Mouse (Mus musculus) testis, postnatal 10 days (tissue): ENCODE results near the gene Immp2l.
"Not testable (repeated sequence)": the region's sequence is repeated elsewhere in the genome, so short reads cannot be mapped to it uniquely, and the experiment has no call there.

Experiments
- DNase-seq: peaks from one replicate; pipeline ENCODE4 v3.0.0; 2021; ENCODE audit warnings: low spot score

Gene Immp2l

DNA sequence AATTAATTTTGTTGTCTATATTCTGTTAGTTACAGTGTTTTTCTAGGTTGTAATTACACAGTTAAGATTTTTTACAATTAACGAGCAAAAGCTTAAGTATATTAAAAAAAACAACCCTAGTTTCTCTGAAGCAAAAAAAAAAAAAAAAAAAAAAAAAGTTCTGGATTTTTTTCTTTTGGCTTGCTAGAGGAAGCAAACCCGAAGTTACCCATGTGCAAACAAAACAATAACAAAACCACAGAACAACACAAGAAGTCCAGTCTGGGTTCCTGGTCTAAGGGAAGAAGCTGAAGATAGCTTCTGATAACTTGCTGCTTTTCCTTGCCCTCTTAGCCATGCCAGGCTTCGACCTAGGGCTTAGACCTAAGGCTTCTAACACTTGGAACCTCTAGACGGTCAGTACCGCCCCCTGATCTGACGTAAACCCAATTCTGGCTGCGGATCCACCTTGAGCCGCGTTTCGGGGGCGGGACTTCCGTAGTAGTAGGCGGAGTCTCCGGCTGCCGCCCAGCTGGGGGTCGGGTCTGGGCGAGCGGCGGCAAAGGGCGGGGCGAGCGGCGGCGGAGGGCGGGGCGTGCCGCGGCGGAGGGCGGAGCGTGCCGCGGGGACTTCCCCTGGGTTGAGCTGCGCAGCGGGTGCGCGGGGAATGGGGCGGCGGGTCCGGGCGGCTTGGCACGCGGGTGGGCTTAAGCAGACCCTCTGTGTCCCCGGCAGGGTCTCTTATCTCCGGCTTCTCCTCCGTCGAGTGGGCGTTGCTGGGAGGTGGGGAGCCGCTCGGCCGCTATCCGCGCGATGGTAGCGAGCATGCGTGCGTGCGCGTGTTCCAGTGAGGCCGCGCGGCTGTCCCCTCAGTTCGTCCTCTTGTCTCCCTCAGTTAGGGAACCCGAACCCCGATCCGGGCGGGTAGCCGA is at the start of gene Immp2l:
Gene Immp2l (plus strand): TSS at position 580 of the 911 bp plus-strand sequence.
- peak; percentile 98 for DNase-seq

DNA sequence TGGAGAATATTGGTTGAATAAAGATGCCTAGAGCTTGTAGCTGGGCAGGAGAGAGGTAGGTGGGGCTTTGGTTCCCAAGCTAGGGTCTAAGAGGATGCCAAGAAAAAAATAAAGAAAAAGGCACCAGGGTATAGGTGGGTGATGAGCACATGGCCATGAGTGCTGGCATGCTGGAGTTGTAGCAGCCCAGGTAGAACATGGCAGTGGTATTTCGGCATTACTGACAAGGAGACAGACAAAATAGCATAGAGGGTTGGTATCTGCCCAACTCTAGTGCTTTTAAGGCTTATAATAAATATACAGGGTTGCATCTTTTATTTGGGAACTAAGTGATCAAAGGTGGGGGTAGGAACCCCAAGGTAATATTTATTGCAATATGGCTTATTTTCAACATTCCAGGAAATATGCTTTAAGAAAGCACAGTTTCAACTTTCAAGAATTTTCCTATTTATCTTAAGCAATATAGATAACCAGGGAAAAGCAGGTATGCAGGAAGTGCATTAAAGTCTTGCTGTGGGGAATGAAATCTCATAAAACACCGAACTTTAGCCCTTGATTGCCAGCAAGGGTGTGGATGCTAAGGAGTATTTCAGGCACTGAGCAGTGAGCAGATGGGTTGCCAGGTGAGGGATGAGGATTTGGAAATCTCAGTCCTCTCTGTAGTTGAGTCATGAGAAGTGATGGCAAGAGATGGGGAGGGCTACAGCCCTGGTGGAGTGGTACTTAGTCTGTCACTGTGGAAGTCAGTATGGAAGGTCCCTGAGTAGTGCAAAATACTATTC is 45.0 kb upstream of the Immp2l start:
- no peak for DNase-seq

DNA sequence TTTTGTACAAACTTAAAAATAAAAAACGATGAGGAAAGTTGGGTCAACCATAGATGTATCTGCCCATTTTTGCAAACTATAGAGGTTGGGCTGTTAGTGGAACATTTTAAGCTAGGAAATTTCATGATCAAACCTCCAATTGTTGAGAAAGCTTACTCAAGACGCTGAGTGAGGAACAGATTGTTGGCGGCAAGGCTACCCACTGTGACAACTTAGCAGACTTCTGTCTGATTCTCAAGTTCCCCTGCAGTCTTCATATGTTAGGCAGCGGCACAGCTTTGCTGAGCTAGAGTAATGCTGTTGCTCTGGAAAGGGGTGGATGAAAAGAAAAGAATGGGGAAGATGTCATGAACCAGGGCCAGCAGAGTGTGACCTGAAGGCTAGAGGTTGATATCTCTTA is 44.2 kb upstream of the Immp2l start:
- DNase-seq = no peak

DNA sequence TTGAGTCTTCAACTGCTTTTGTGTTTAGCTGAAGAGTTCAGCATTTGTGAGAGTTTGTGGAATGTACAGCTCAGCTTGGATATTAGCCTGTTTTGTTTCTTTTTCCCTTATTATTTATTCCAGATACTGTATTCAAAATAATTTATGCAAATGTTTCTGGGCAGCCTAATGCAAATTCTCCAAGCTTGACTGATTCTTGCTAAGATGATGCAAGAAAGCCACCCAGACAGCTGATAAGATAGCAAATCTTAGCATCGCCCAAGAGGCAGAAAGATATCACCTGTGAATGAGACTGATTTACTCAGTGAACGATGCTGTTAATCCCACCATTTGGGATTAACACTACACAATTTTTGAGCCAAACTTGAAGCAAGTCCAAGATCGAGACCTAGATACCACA is 43.7 kb upstream of the Immp2l start:
- DNase-seq = no peak

DNA sequence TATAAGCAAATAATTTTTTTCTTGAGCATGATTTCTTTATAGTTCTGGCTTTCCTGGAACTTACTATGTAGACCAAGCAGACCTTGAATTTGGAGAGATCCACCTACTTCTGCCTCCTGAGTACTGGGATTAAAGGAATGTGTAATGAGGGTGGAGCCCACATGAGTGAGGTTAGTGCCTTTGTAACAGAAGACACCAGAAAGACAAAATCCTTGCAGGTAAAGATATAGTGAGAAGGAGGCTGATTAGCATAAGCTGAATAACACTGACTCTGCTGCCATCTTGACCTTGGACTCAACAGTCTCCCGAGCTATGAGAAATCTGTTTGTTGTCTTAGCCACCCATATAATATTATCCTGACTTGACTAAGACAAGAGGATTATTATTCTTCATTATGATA is 40.9 kb upstream of the Immp2l start:
- no peak for DNase-seq

DNA sequence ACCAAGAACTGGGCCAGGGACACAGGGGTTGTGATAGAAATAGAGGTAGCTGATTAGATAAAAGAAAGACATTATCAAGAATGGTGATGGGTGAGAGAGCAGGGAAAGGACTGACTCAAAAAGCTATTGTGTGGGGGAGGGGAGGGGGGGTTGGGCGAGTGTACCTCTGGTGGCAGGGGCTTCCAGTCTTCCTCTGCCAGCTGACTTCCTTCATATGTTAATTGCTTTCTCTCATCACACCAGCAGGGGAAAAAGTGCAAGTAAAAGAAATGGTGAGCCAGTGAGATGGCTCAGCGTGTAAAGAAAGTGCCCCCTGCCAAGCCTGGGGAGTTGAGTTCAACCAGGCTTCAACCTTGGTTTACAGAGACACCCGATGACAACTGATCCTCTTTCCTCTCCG is 39.2 kb upstream of the Immp2l start:
- DNase-seq = no peak

DNA sequence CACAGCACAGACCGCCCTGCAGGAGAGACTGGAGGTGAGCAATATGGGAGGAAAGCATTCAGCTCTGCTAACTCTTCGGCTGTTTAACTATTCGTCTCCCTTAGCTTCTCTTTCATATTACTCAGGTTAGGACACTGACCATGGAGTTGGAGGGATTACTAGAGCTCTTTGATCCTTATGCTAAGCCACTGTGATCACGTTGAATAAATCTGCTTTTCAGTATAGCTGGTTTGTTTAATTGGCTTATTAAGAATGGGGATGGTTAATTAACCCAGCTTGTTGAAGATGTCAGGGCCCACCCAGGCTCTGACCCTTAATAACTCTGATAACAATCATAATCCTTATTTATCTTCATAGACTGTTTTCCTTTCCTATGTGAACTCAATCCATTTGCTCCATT is 38.1 kb upstream of the Immp2l start:
- no peak for DNase-seq

DNA sequence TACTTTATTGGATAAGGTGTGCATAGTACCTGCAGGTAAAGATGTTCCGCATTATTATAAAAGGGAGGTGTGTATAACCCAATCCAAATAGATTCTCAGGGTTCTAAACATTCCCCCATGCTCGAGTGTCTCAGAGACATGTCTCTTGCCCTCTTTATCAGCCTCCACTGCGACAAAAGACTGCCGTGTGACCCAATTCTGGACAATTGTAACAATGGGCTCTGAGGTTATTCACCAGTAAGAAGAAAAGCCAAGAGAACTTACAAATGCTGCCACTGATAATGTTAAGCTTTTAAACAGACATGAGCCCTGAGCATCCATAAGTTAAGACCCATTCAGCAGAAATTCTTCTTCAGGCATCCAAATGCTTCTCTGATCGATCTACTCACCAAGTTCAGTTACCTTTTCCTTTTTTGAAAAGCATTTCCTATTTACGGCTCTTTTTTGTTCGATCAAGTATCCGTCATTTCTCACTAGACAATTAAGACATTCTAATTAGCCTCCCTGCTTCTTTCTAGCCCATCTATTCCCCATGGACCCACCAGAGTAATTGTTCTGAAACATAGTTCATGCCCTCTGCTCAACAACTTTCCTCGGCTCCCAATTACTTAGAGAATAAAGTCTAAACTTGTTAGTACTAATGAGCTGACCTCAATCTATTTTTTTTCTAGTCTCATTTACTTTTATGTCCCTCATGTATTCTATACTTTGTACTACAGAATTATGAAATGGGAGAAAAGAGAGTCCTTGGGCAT is 35.4 kb upstream of the Immp2l start:
- DNase-seq = no peak

DNA sequence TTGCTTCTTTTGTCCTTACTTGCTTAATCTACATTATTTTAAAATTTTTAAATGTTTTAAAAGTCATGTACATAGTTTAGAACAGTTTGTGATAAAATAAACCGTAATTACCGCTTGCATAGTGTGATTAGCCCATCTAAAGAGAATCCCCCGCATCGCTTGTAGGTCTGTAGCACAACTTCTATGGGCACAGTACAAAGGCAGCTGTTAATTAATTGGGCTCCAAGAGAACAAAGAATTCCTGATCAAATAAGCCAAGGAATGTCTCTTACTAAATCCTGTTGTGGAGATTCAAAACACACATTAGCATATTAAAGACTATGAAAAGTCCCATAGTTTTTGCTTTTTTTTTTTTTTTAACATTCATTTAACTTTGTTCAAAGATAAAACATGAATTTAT is 32.2 kb upstream of the Immp2l start:
- DNase-seq = no peak

DNA sequence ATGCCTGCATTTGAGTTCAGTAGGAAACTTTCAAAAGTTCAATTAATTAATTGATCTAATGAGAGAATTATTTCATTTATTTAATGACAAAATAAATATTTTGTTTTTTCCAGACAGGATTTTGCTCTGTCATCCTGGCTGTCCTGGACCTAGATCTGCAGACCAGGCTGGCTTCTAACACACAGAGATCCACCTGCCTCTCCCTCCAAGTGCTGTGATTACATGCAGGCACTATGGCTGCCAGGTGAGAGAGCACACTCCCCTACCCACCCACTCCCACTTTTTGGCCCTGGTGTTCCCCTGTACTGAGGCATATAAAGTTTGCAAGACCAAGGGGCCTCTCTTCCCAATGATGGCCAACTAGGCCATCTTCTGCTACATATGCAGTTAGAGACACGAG is 31.7 kb upstream of the Immp2l start:
- DNase-seq = not testable (repeated sequence)

DNA sequence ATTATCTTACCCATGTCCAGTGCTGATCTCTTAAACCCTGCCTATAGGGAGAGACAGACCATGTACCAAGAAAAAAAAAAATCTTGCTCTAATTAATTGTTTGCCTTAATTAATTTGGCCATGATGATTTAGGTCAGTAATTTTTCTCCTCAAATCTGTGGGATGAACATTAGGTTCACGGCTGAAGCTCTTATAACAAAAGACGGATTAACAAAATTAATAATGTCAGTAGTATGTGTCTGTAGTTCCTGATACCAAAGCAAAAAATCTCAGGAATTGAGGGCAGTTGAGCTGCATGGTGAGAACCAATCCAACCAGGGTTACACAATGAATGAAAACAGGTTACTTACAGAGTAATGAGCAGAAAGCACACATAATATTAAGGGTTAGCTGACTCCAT is 29.0 kb upstream of the Immp2l start:
- DNase-seq = no peak

DNA sequence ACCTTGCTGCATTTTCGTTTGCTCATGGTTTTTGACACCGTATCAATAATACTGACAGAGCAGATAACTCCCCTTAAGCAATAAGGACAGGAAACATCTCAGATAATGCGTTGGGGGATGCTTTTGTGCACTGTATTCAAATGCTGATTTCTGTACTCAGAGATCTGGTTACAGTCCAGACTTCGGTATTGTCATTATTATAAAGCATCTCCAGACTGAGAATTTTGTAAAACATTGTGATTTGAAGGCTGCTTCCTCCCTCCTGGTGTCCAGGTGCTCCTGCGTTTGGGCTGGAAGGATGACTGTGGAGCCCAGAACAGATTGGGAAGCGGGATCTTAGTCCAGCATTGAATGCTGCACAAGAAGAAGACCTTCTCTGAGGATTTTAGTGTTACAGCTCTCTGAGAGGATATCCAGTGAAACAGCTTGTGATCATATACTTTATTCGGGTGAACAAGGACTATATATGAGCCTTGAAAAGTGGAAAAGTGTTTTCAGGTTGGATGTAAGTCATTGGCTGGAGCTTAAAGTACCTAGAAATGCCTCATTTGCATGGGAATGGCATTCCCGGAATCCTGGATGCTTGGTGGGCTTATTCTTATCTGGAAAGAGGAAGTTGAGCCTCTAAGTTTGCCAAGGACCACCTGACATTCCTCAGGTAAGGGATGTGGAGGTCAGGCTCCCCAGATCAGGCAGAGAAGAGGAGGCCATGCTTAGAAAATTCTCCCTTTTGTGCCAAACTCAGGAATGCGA is 28.1 kb upstream of the Immp2l start:
- no peak for DNase-seq

DNA sequence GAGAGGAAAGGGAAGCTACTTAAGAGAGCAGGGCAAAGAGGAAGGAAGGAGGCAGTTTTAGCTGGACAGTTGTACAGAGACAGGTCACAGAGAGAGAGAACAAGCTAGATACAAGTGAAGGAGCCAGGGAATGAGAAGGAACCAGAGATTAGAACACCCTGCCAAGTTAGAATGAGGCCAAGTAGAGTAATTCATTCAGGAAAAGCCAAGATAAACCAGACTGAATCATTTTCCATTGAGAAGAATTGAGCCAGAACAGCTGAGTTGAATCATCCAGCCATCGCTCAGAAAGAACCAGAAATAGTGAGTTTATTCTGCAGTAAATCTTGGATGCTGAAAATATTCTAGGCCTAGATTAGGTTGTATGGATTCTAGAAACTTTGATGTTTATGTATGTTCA is 1.4 kb upstream of the Immp2l start:
- no peak for DNase-seq

DNA sequence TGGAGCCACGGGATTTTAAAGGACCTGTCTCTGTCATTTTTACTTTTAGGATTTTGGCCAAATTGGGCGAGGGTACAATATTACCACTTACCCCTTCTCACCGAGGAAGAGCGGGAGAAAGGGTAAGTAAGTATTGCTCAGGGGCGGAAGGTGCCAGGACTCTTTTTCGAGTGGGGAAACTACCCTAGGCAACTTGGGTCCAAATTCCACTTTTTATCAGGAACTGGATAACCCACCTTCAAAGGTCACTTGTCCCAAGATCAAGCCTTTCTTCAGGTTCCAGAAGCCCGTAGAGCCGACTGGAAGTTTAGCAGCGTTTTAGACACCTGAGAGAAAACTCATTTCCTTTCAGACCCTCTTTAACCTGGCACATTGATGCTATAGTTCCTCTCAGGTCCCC is 622 bp downstream of the Immp2l start:
- no peak for DNase-seq

DNA sequence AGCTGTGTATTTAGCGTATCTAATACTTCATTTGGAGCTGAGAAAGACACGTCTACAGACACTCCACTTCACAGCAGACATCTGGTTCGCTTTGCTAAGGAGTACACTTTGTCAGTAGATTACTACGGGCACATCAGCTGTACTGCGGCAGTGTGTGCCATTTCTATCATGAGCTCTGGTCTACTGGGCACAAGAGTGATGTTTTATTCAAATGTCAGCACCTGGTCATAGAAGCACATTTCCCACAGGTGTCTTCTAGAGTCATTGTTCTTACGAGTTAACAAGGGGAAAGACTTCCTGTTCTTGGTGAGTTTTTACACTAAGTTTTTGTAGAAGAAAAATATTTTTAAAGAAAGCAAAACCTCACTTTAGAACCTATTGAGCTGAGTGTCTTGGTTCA is 3.6 kb downstream of the Immp2l start:
- DNase-seq = no peak

DNA sequence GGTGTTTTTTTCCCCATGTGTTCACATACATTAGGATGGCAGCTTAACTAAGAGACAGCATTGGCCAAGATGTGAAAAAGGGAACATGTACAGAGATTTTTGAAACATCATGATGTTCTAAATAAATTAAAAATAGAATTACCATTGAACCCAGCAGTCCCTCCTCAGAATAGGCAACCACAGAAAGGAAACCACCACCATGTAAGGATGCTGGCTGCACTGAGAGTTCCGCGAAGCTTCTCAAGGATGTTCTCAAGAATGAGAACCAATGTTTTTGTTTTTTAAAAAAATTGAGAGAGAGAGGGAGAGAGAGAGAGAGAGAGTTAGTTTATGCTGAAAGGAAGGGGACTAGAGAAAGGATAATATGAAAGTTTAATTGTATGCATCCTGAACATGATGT is 7.2 kb downstream of the Immp2l start:
- DNase-seq = no peak

DNA sequence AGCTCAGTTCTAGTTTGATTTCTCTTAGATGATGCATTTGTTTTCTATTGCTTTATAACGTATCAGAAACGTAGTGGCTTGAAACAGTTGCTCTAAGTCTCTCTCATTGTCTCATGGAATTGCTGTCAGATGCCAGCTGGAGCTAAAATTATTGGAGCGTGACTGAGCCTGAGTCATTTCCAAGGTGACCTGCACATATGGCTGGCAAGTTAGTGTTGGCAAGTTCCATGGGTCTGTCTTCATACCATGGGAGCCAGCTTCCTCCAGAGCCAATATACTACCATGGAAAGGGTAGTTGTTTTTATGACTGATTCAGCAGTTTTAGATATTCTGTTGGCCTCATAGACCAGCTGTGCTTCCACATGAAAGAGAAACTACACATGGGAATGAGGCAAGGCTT is 9.3 kb downstream of the Immp2l start:
- DNase-seq = no peak

DNA sequence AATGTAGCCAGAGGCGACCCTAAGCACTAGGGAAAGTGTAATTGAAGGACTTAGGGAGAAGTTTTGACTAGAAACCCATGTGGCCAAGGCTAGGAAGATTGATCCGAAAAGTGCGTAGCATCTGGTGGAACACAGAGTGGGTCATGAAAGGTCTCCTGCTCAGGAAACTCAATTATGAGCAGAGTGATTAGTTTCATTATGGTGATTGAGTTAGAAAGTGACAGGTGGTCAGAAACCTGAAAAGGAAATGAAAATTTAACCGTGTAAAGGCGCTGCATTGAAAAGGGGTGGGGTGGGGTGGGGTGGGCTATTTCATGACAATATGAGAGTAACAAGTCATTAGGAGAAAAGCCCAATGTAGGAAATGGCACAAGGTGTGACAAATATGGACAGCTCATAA is 15.9 kb downstream of the Immp2l start:
- no peak for DNase-seq

DNA sequence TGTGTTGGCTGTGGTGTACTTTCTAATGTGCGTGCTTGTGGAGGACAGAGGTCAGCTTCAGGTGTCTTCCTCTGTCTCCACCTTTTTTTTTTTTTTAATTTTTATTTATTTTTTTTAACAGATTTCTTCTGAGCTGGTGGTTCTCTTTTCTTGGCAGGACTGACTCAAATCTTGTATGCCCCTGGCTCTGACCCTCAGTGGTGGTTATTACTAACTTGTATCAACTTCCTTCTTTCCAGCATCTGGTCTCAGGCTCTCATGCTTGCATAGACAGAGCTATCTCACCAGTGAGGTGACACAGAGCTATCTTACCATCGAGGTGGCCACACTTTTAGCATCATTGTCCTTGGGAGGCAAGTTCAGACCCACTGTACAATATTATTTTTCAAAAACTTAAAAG is 17.8 kb downstream of the Immp2l start:
- DNase-seq = no peak

DNA sequence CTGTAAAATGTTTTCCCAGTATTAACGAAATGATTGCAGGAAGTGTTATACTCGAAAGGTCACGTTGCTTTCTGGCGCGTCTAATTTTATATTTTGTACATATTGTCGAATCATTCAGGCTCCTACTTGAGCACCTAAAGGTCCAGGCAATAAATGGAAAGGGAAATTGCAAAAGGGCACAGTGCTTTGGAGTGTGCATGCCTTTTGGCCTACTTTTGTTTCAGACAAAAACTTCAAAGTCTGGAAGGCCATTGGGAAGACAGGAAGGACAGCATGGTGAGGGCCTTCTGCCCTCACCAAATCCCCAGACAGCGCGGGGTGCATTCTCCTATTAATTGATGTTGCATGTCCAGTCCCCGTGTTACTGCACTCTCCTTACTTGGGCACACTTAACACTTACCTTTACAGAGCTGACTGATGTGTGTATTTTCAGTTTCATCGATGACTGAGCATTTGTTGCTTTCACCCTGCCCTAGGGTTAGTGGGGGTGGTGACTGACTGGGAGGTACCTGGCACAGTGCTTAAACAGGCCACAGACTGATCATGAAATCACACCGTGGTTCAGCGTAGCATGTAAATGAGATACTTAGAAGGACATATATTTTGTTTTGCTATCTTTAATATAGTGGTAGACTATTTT is 20.7 kb downstream of the Immp2l start:
- DNase-seq = no peak

DNA sequence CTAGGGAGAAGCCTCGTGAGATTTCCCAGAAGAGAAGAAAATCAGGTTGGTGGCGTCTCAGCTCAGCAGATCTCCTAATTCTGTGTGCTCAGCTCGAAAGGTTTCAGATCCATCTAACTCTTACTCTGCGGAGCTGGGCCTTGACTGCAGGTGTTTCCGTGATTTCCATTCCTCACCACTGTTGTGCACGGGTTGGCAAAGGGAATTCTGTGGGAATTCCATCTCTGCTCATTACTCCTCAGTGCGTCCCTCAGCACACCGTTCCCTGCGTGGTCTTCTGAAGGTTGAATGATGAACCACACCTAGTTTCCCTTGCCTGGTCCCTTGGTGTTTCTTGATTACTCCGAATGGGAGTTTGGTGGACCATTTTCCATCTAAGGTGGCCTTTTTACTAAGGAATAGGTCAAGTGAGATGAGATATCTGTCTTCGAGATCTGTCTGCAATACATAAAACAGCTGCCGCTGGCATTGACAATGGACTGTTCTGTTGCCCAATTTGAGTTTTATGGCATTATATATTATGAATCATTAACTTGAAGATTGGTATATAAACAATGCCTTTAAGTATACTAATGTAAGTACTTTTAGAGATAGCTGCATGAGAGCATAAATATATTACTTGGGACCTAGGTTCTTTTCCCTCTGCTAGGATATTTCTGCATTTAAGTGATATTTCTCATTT is 23.3 kb downstream of the Immp2l start:
- DNase-seq = no peak
